Mouse (Mus musculus): ENCODE measurements around the gene Ckap5. TPM values are rescaled to one million over a fixed set of nuclear protein-coding genes. Genes with fewer than 3 reads are reported as not detected.
"Not testable (repeated sequence)": the region's sequence is repeated elsewhere in the genome, so short reads cannot be mapped to it uniquely, and the experiment has no call there.

Ckap5 gene
- polyA plus RNA-seq, 1 experiment = 106 TPM

GRCm38 (mm10) chr2:91517186-91517585 is 9.4 kb upstream of the Ckap5 start:
- TF ChIP-seq CTCF (IDR thresholded peaks at IDR 0.05; ENCODE audit: borderline replicate concordance, extremely low read depth, insufficient read depth, insufficient read length) (no peak), POLR2A (IDR thresholded peaks at IDR 0.05; ENCODE audit: borderline replicate concordance, extremely low read depth, insufficient read depth, insufficient read length, poor library complexity, severe bottlenecking) (no peak)
- DNase-seq (ENCODE audit: low read depth) = peak; percentile 40

- TF ChIP-seq CTCF (IDR thresholded peaks at IDR 0.05; ENCODE audit: borderline replicate concordance, extremely low read depth, insufficient read depth, insufficient read length) (no peak), POLR2A (IDR thresholded peaks at IDR 0.05; ENCODE audit: borderline replicate concordance, extremely low read depth, insufficient read depth, insufficient read length, poor library complexity, severe bottlenecking) (no peak)
Observed at GRCm38 (mm10) chr2:91527147-91527486, 555 bp downstream of the Ckap5 start.

GRCm38 (mm10) chr2:91537588-91538205 is 11.1 kb downstream of the Ckap5 start:
- peak; percentile 84 for DNase-seq (ENCODE audit: low read depth)

More at GRCm38 (mm10) chr2:91527147-91527486, 555 bp downstream of the Ckap5 start:
- no peak for DNase-seq (ENCODE audit: low read depth)

GRCm38 (mm10) chr2:91568125-91568524 is 41.6 kb downstream of the Ckap5 start:
- no peak for DNase-seq (ENCODE audit: low read depth)
- TF ChIP-seq POLR2A (IDR thresholded peaks at IDR 0.05; ENCODE audit: borderline replicate concordance, extremely low read depth, insufficient read depth, insufficient read length, poor library complexity, severe bottlenecking) (no peak), CTCF (IDR thresholded peaks at IDR 0.05; ENCODE audit: borderline replicate concordance, extremely low read depth, insufficient read depth, insufficient read length) (no peak)

More at GRCm38 (mm10) chr2:91537588-91538205, 11.1 kb downstream of the Ckap5 start:
- no peak for TF ChIP-seq CTCF (IDR thresholded peaks at IDR 0.05; ENCODE audit: borderline replicate concordance, extremely low read depth, insufficient read depth, insufficient read length)
- TF ChIP-seq POLR2A (IDR thresholded peaks at IDR 0.05; ENCODE audit: borderline replicate concordance, extremely low read depth, insufficient read depth, insufficient read length, poor library complexity, severe bottlenecking) = no peak

- peak; percentile 66 for DNase-seq (ENCODE audit: low read depth)
Observed at GRCm38 (mm10) chr2:91580894-91581293, 54.3 kb downstream of the Ckap5 start.

GRCm38 (mm10) chr2:91586242-91586641 is 59.7 kb downstream of the Ckap5 start:
- no peak for DNase-seq (ENCODE audit: low read depth)
- TF ChIP-seq POLR2A (IDR thresholded peaks at IDR 0.05; ENCODE audit: borderline replicate concordance, extremely low read depth, insufficient read depth, insufficient read length, poor library complexity, severe bottlenecking) = no peak
- no peak for TF ChIP-seq CTCF (IDR thresholded peaks at IDR 0.05; ENCODE audit: borderline replicate concordance, extremely low read depth, insufficient read depth, insufficient read length)

More at GRCm38 (mm10) chr2:91580894-91581293, 54.3 kb downstream of the Ckap5 start:
- TF ChIP-seq CTCF (IDR thresholded peaks at IDR 0.05; ENCODE audit: borderline replicate concordance, extremely low read depth, insufficient read depth, insufficient read length) (no peak), POLR2A (IDR thresholded peaks at IDR 0.05; ENCODE audit: borderline replicate concordance, extremely low read depth, insufficient read depth, insufficient read length, poor library complexity, severe bottlenecking) (no peak)

GRCm38 (mm10) chr2:91600475-91600874 is 73.9 kb downstream of the Ckap5 start:
- TF ChIP-seq CTCF (IDR thresholded peaks at IDR 0.05; ENCODE audit: borderline replicate concordance, extremely low read depth, insufficient read depth, insufficient read length) (no peak), POLR2A (IDR thresholded peaks at IDR 0.05; ENCODE audit: borderline replicate concordance, extremely low read depth, insufficient read depth, insufficient read length, poor library complexity, severe bottlenecking) (no peak)
- DNase-seq (ENCODE audit: low read depth) = no peak

- TF ChIP-seq POLR2A (IDR thresholded peaks at IDR 0.05; ENCODE audit: borderline replicate concordance, extremely low read depth, insufficient read depth, insufficient read length, poor library complexity, severe bottlenecking) (no peak), CTCF (IDR thresholded peaks at IDR 0.05; ENCODE audit: borderline replicate concordance, extremely low read depth, insufficient read depth, insufficient read length) (no peak)
- peak; percentile 6 for DNase-seq (ENCODE audit: low read depth)
Observed at GRCm38 (mm10) chr2:91602389-91602788, 75.8 kb downstream of the Ckap5 start.

GRCm38 (mm10) chr2:91609370-91609769 is 82.8 kb downstream of the Ckap5 start:
- DNase-seq (ENCODE audit: low read depth) = not testable (repeated sequence)

- no peak for DNase-seq (ENCODE audit: low read depth)
- TF ChIP-seq POLR2A (IDR thresholded peaks at IDR 0.05; ENCODE audit: borderline replicate concordance, extremely low read depth, insufficient read depth, insufficient read length, poor library complexity, severe bottlenecking) (no peak), CTCF (IDR thresholded peaks at IDR 0.05; ENCODE audit: borderline replicate concordance, extremely low read depth, insufficient read depth, insufficient read length) (no peak)
Observed at GRCm38 (mm10) chr2:91622356-91622755, 95.8 kb downstream of the Ckap5 start.

- not testable (repeated sequence) for DNase-seq (ENCODE audit: low read depth)
Observed at GRCm38 (mm10) chr2:91623366-91623765, 96.8 kb downstream of the Ckap5 start.

- TF ChIP-seq CTCF (IDR thresholded peaks at IDR 0.05; ENCODE audit: borderline replicate concordance, extremely low read depth, insufficient read depth, insufficient read length) (no peak), POLR2A (IDR thresholded peaks at IDR 0.05; ENCODE audit: borderline replicate concordance, extremely low read depth, insufficient read depth, insufficient read length, poor library complexity, severe bottlenecking) (no peak)
- no peak for DNase-seq (ENCODE audit: low read depth)
Observed at GRCm38 (mm10) chr2:91627486-91627885, 100.9 kb downstream of the Ckap5 start.

GRCm38 (mm10) chr2:91628171-91628570 is 101.6 kb downstream of the Ckap5 start:
- no peak for DNase-seq (ENCODE audit: low read depth)
- TF ChIP-seq POLR2A (IDR thresholded peaks at IDR 0.05; ENCODE audit: borderline replicate concordance, extremely low read depth, insufficient read depth, insufficient read length, poor library complexity, severe bottlenecking) = no peak
- TF ChIP-seq CTCF (IDR thresholded peaks at IDR 0.05; ENCODE audit: borderline replicate concordance, extremely low read depth, insufficient read depth, insufficient read length) = no peak
